In genomic region chr3:52495401-52495800, GRCm38 (mm10) we compare ENCODE assay signal across 27 mouse cellular contexts.
DNase-seq lines count a peak whose midpoint lies in the region; ATAC-seq and TF ChIP-seq lines count a peak whose summit lies in the region.
"Had no signal": no experiment of that assay in that cellular context is flagged by ENCODE, and none has a peak within 500 bp of the region (broad histone marks: within the 10 kb centered on the region; RNA-seq: fewer than 3 reads in every experiment).

No protein-coding gene starts in this region.

- no peak overlapping the region for H3K4me3 ChIP-seq in kidney, embryonic 16.5 days (ENCODE audit: low read length)
- H3K4me3 ChIP-seq in intestine, embryonic 15.5 days (replicated peaks), result no peak overlapping the region
- no peak overlapping the region for H3K4me3 ChIP-seq in small intestine, adult 2 months (ENCODE audit: low read depth, low read length)
- H3K4me3 ChIP-seq in forebrain, postnatal 0 days (ENCODE audit: low read depth, low read length), result no peak overlapping the region
- H3K4me3 ChIP-seq: embryonic facial prominence, embryonic 12.5 days; forebrain, embryonic 10.5 days; forebrain, embryonic 15.5 days; gastrocnemius, adult 2 months; hindbrain, embryonic 13.5 days; limb, embryonic 10.5 days; limb, embryonic 15.5 days; midbrain, embryonic 13.5 days; neural tube, embryonic 13.5 days had no signal

- no peak for TF ChIP-seq CTCF in small intestine, adult 2 months (IDR thresholded peaks at IDR 0.05; ENCODE audit: extremely low read depth, insufficient read length, insufficient replicate concordance, low read depth, low read length)
- TF ChIP-seq CTCF in forebrain, postnatal 0 days (IDR thresholded peaks at IDR 0.05; ENCODE audit: low read depth), result no peak

- no peak overlapping the region for H3K4me2 ChIP-seq in kidney, embryonic 16.5 days (replicated peaks; ENCODE audit: low read depth, low read length)
- H3K4me2 ChIP-seq in intestine, embryonic 15.5 days (replicated peaks), result no peak overlapping the region
- no peak overlapping the region for H3K4me2 ChIP-seq in forebrain, postnatal 0 days (ENCODE audit: low read depth)
- H3K4me2 ChIP-seq: embryonic facial prominence, embryonic 12.5 days; forebrain, embryonic 15.5 days; heart, embryonic 11.5 days; hindbrain, embryonic 13.5 days; limb, embryonic 15.5 days; midbrain, embryonic 13.5 days; neural tube, embryonic 13.5 days had no signal

- TF ChIP-seq POLR2A in small intestine, adult 2 months (IDR thresholded peaks at IDR 0.05; ENCODE audit: low read depth, low read length), result no peak

- H3K9ac ChIP-seq in kidney, embryonic 16.5 days (replicated peaks; ENCODE audit: low read length), result no peak overlapping the region
- no peak overlapping the region for H3K9ac ChIP-seq in intestine, embryonic 15.5 days
- no peak overlapping the region for H3K9ac ChIP-seq in forebrain, postnatal 0 days
- H3K9ac ChIP-seq: embryonic facial prominence, embryonic 12.5 days; forebrain, embryonic 15.5 days; hindbrain, embryonic 13.5 days; limb, embryonic 15.5 days; midbrain, embryonic 13.5 days; neural tube, embryonic 13.5 days had no signal

- H3K27me3 ChIP-seq in kidney, embryonic 16.5 days (ENCODE audit: insufficient read depth, low read length), result no peaks in the 10 kb centered on the region
- no peaks in the 10 kb centered on the region for H3K27me3 ChIP-seq in intestine, embryonic 15.5 days (replicated peaks)
- H3K27me3 ChIP-seq in small intestine, adult 2 months (ENCODE audit: control insufficient read depth, insufficient read depth, low read length), result no peaks in the 10 kb centered on the region
- no peaks in the 10 kb centered on the region for H3K27me3 ChIP-seq in forebrain, postnatal 0 days (ENCODE audit: insufficient read depth, low read length)
- H3K27me3 ChIP-seq: embryonic facial prominence, embryonic 12.5 days; forebrain, embryonic 15.5 days; hindbrain, embryonic 13.5 days; limb, embryonic 15.5 days; midbrain, embryonic 13.5 days; neural tube, embryonic 13.5 days had no signal

- no peak overlapping the region for H3K27ac ChIP-seq in kidney, embryonic 16.5 days (ENCODE audit: low read length)
- H3K27ac ChIP-seq in intestine, embryonic 15.5 days, result no peak overlapping the region
- peak overlapping the region; percentile 24; the same call in 1 of the 2 replicates for H3K27ac ChIP-seq in small intestine, adult 2 months (ENCODE audit: insufficient read depth, low read depth, low read length)
- no peak overlapping the region for H3K27ac ChIP-seq in forebrain, postnatal 0 days (ENCODE audit: low read depth, low read length)
- H3K27ac ChIP-seq: embryonic facial prominence, embryonic 12.5 days; forebrain, embryonic 10.5 days; forebrain, embryonic 15.5 days; gastrocnemius, adult 2 months; hindbrain, embryonic 13.5 days; limb, embryonic 10.5 days; limb, embryonic 15.5 days; macrophage; midbrain, embryonic 13.5 days; neural tube, embryonic 13.5 days had no signal

- peak; percentile 56 to 76 for DNase-seq in kidney, adult 8-10 months
- peak; percentile 90 for DNase-seq in kidney, adult 9 months
- no peak for DNase-seq in forebrain, postnatal 0 days
- no peak for DNase-seq in cerebellum, postnatal 25 days
- DNase-seq: cerebellum, adult 8-10 months; embryo, embryonic 11 days; gastrocnemius, adult 2 months; gastrocnemius, postnatal 36 days; heart, adult 18-20 months; heart, postnatal 36 days; layer of hippocampus, adult 9-11 months; lung, adult 2 months; lung, postnatal 10 days; right cerebral cortex, postnatal 4 days had no signal

- no peaks in the 10 kb centered on the region for H3K4me1 ChIP-seq in kidney, embryonic 16.5 days (ENCODE audit: insufficient read depth, low read length)
- H3K4me1 ChIP-seq in intestine, embryonic 15.5 days (replicated peaks), result no peaks in the 10 kb centered on the region; the same call in 1 of the 2 replicates
- H3K4me1 ChIP-seq in small intestine, adult 2 months (ENCODE audit: control insufficient read depth, insufficient read depth, insufficient read length, low read length), result peaks cover 15% of the 10 kb centered on the region; the same call in 1 of the 2 replicates
- no peaks in the 10 kb centered on the region for H3K4me1 ChIP-seq in forebrain, postnatal 0 days (ENCODE audit: insufficient read depth)
- H3K4me1 ChIP-seq: embryonic facial prominence, embryonic 12.5 days; forebrain, embryonic 10.5 days; forebrain, embryonic 15.5 days; hindbrain, embryonic 13.5 days; limb, embryonic 10.5 days; limb, embryonic 15.5 days; midbrain, embryonic 13.5 days; neural tube, embryonic 13.5 days had no signal

- H3K9me3 ChIP-seq in kidney, embryonic 16.5 days (ENCODE audit: low read length), result no peaks in the 10 kb centered on the region
- no peaks in the 10 kb centered on the region for H3K9me3 ChIP-seq in intestine, embryonic 15.5 days
- no peaks in the 10 kb centered on the region for H3K9me3 ChIP-seq in forebrain, postnatal 0 days (ENCODE audit: low read length)
- H3K9me3 ChIP-seq: embryonic facial prominence, embryonic 12.5 days; forebrain, embryonic 10.5 days; forebrain, embryonic 15.5 days; hindbrain, embryonic 13.5 days; limb, embryonic 10.5 days; limb, embryonic 15.5 days; midbrain, embryonic 13.5 days; neural tube, embryonic 13.5 days had no signal

- no peaks in the 10 kb centered on the region for H3K36me3 ChIP-seq in kidney, embryonic 16.5 days (ENCODE audit: insufficient read depth, low read length)
- no peaks in the 10 kb centered on the region for H3K36me3 ChIP-seq in intestine, embryonic 15.5 days
- no peaks in the 10 kb centered on the region for H3K36me3 ChIP-seq in small intestine, adult 2 months (ENCODE audit: control insufficient read depth, insufficient read depth, low read length)
- no peaks in the 10 kb centered on the region for H3K36me3 ChIP-seq in forebrain, postnatal 0 days (ENCODE audit: insufficient read depth)
- H3K36me3 ChIP-seq: embryonic facial prominence, embryonic 12.5 days; forebrain, embryonic 10.5 days; forebrain, embryonic 15.5 days; hindbrain, embryonic 13.5 days; limb, embryonic 10.5 days; limb, embryonic 15.5 days; midbrain, embryonic 13.5 days; neural tube, embryonic 13.5 days had no signal

- ATAC-seq in kidney, embryonic 16.5 days (ENCODE audit: low FRiP score, low TSS enrichment), result no peak
- ATAC-seq in intestine, embryonic 15.5 days, result peak; percentile 55
- no peak for ATAC-seq in forebrain, postnatal 0 days
- ATAC-seq: forebrain, embryonic 15.5 days; midbrain, embryonic 13.5 days had no signal

Comparison
In these comparisons a context has a peak if more than half of its experiments do, and no peak if none do; other contexts are left out.
1. DNase-seq: peak in kidney, adult 8-10 months (2 of 2) and kidney, adult 9 months (single experiment); none in forebrain, postnatal 0 days (single experiment) and cerebellum, postnatal 25 days (0 of 2).